Mouse (Mus musculus) kidney, embryonic 16.5 days (tissue): ENCODE measurements around the gene Ceacam16. TPM values are rescaled to one million over a fixed set of nuclear protein-coding genes. Genes with fewer than 3 reads are reported as not detected.

Experiments used
- ATAC-seq: fragments of 200-750 bp; cut with Nextera tagmentation; 2 replicates; pipeline ENCODE4 v1.8.0; 2017; ENCODE audit warnings: moderate TSS enrichment; ENCODE audit not compliant: low FRiP score, low TSS enrichment
- H3K27ac ChIP-seq: fragments of 300-500 bp; sonication (generic); 2 replicates; pipeline ENCODE4 v1.5.1; 2014; ENCODE audit warnings: low read length
- H3K27me3 ChIP-seq: fragments of 300-500 bp; sonication (generic); 2 replicates; pipeline ENCODE4 v1.6.1; 2014; ENCODE audit warnings: low read length, control low read depth, mixed read lengths; ENCODE audit not compliant: insufficient read depth
- H3K36me3 ChIP-seq: fragments of 300-500 bp; sonication (generic); 2 replicates; pipeline ENCODE4 v1.6.1; 2014; ENCODE audit warnings: low read length, control low read depth, mixed read lengths; ENCODE audit not compliant: insufficient read depth
- H3K4me1 ChIP-seq: fragments of 300-500 bp; sonication (generic); 2 replicates; pipeline ENCODE4 v1.6.1; 2014; ENCODE audit warnings: low read length, control low read depth, mixed read lengths; ENCODE audit not compliant: insufficient read depth
- H3K4me2 ChIP-seq: fragments of 300-500 bp; sonication (generic); replicated peaks from 2 replicates; pipeline ENCODE4 v1.6.1; 2014; ENCODE audit warnings: low read depth, low read length
- H3K4me3 ChIP-seq: fragments of 300-500 bp; sonication (generic); 2 replicates; pipeline ENCODE4 v1.5.1; 2014; ENCODE audit warnings: mild to moderate bottlenecking, low read length
- H3K9ac ChIP-seq: fragments of 300-500 bp; sonication (generic); replicated peaks from 2 replicates; pipeline ENCODE4 v1.6.1; 2014; ENCODE audit warnings: low read length
- H3K9me3 ChIP-seq: fragments of 300-500 bp; sonication (generic); 2 replicates; pipeline ENCODE4 v1.6.1; 2016; ENCODE audit warnings: low read length, control low read depth
- whole genome bisulfite sequencing: fragments of 180-500 bp; shearing (Covaris S2); extraction: QIAGEN DNeasy Blood & Tissue Kit; methylation state at CpG from one replicate; pipeline ENCODE4 v1.1.7; 2014; 5-methylcytosine and 5-hydroxymethylcytosine counted together
- polyA plus RNA-seq: library from polyadenylated mRNA; unstranded; fragments of >200 nt; fragmentation: Nextera tagmentation; extraction: Ambion mirVana; gene quantifications from 2 replicates; pipeline ENCODE4 v1.2.1, GENCODE M21; 2015

The Ceacam16 gene
- polyA plus RNA-seq, 1 experiment from 2014 or later: 0.15 TPM

DNA sequence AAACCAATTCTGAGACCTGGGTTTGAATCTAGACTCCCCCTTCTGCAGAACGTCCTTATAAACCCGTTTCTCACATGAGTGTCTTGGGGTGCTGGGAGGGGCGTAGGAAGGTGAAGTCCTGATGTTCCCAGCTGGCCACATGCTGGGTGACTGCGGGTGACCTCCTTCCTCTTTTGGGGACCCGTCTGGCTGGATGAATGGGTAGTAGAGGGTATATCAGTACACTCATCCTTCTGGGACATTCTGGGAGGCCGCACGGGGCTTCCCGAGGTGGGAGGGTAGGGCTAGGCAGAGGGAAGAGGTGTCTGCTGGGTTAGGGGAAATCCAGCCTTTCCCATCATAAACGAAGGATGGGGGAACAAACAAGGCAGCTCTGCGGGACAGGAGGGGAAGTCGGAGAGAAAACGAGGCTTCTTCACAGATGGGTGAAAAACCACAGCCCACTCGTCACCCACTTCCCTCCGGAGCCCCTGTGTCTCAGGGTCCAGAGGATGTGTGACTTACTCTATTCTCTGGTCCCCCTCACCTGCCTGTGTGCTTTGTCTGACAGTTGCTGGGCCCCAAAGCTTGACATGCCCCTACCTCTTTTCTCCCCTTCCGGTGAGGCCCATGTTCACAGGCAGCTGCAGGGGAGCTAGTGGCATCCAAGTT is 16.5 kb downstream of the Ceacam16 start:
- Histone ChIP-seq H3K27ac (no peak overlapping the region), H3K9me3 (no peaks in the 10 kb centered on the region), H3K4me1 (peaks cover 13% of the 10 kb centered on the region), H3K4me3 (no peak overlapping the region), H3K27me3 (peaks cover 11% of the 10 kb centered on the region), H3K36me3 (no peaks in the 10 kb centered on the region), H3K9ac (no peak overlapping the region), H3K4me2 (no peak overlapping the region)
- WGBS: 67% methylated on average over 15 of the region's 15 CpGs
- no peak for ATAC-seq

DNA sequence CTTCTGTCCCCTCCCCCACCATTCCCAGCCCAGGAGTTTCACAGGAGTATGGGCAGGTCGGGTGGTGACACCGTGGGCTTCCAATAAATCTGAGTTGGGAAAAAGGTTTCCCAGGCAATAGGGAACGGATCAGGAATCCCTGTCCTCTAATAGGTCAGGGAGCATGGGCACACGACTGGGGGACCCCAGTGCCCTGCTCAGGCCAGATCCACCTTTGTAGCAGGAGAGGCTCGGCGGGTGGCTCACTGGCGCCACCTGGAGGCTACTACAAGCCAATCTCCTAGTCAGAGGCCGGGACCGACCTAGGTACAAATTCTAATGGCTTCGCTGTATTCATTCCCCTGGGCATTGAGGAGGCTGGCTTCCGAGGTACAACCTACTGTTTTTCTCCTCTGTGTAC is 17.5 kb downstream of the Ceacam16 start:
- Histone ChIP-seq H3K4me1 (peaks cover 13% of the 10 kb centered on the region), H3K4me2 (no peak overlapping the region), H3K9me3 (no peaks in the 10 kb centered on the region), H3K27me3 (peaks cover 11% of the 10 kb centered on the region), H3K4me3 (no peak overlapping the region), H3K9ac (no peak overlapping the region), H3K36me3 (no peaks in the 10 kb centered on the region), H3K27ac (no peak overlapping the region)
- ATAC-seq: peak; percentile 75
- WGBS: 4% methylated on average over 11 of the region's 11 CpGs

DNA sequence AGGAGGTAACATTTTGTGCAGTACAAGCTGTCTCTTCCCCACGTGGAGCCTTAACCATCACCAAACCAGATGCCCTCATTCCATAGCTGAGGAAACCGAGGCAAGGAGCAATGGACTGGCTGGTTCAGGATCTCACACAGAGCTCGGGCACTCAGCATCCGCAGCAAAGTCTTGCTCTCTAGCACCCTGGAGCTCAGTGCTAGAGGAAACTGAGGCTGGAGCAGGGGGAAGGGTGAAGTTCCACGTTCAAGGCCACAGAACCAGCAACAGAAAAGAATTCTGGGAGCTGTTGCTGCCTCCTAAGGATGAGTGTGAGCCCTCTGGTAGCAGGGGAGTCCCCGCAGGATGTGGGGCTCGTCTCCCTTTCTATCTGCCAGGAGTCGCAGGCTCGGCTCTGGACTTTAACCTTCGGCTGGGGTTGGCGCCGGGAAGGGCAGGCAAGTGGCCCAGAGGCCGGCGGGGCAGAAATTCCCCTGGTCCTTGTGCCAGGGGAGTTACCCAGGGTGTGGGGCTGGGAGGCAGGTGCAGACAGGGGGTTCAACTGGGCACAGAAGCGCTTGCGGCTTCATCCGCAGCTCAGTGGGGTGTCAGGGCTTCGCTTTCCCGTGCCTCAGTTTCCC is 18.1 kb downstream of the Ceacam16 start:
- Histone ChIP-seq H3K4me1 (peaks cover 12% of the 10 kb centered on the region), H3K4me3 (no peak overlapping the region), H3K4me2 (no peak overlapping the region), H3K9ac (no peak overlapping the region), H3K27ac (no peak overlapping the region), H3K36me3 (no peaks in the 10 kb centered on the region), H3K9me3 (no peaks in the 10 kb centered on the region), H3K27me3 (peaks cover 9% of the 10 kb centered on the region)
- WGBS: 24% methylated on average over 19 of the region's 19 CpGs
- ATAC-seq: peak; percentile 43; the same call in 1 of the 2 replicates

DNA sequence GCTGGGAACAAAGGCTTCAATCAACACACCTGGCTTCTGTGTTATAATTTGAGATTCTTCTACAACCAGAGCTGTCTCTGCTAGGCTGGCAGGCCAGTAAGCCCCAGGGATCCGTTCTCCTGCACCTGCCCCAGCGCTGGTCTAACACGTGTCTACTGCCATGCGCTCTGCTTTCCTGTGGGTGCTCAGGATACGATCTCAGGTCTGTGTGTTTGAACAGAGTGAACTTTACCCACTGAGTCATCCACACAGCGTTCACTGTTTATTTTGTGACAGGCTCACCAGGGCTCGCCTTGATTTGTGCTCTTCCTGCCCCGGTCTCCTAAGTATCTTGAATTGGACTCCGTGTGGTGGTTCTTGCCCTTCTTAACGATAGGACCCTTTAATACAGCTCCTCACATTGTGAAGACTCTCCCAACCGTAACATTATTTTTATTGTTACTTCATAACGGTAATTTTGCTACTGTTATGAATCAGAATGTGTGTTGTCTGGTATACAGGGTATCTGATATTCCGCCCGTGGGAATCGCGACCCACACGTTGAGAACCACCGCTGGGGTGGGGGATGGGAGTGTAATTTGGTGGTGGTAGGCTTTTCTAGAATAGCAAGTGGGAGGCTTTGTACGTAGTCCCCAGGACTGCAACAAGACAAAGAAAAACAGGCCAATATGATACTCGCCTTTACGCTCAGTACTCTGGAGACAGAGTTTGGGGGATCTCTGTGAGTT is 19.2 kb downstream of the Ceacam16 start:
- no peak for ATAC-seq
- 76% methylated on average over 21 of the region's 21 CpGs for WGBS
- H3K9ac ChIP-seq: no peak overlapping the region
- H3K4me2 ChIP-seq: no peak overlapping the region
- no peaks in the 10 kb centered on the region for H3K9me3 ChIP-seq
- no peak overlapping the region for H3K27ac ChIP-seq
- peaks cover 8% of the 10 kb centered on the region for H3K27me3 ChIP-seq
- peaks cover 4% of the 10 kb centered on the region for H3K4me1 ChIP-seq
- no peak overlapping the region for H3K4me3 ChIP-seq
- no peaks in the 10 kb centered on the region for H3K36me3 ChIP-seq

DNA sequence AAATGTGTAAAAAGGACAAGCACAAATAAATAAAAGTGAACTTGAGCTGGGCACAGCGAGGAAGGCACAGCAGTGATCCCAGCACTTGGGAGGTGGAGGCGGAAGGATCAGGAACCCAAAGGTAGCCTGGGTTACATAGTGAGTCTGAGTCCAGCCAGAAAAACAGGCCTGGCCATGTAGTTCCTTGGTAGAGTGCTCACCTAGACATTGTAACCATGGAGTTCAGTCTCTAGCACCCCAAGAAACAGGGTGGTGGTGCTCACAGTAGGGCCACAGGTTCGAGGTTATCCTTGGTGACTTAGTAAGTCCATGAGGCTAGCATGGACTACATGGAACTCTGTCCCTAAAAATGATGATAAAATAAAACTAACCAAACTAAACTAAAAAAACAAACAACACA is 20.2 kb downstream of the Ceacam16 start:
- no peak overlapping the region for H3K4me3 ChIP-seq
- no peak overlapping the region for H3K27ac ChIP-seq
- no peak overlapping the region for H3K4me2 ChIP-seq
- ATAC-seq: no peak
- 81% methylated on average over 3 of the region's 3 CpGs for WGBS
- no peak overlapping the region for H3K9ac ChIP-seq
- H3K36me3 ChIP-seq: no peaks in the 10 kb centered on the region
- peaks cover 4% of the 10 kb centered on the region for H3K4me1 ChIP-seq
- H3K27me3 ChIP-seq: peaks cover 8% of the 10 kb centered on the region
- H3K9me3 ChIP-seq: no peaks in the 10 kb centered on the region

DNA sequence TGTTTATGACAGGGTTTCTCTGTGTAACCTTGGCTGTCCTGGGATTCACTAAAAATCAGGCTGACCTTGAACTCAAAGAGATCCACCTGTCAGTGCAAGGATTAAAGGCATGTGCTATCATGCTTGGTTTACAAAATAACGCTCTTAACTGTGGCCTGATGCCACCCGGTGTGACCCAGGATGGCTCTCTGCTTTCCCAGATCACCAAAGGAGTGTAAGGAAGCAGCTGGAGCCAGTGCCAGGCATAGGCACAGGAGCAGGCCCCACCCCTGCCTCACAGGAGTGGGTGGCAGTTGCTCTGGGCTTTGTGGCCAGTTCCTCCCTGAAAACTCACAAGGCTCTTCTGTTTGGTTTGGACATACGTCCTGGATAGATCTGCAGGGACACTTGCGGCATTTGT is 20.7 kb downstream of the Ceacam16 start:
- Histone ChIP-seq H3K36me3 (no peaks in the 10 kb centered on the region), H3K9me3 (no peaks in the 10 kb centered on the region), H3K4me2 (no peak overlapping the region), H3K9ac (no peak overlapping the region), H3K27me3 (peaks cover 8% of the 10 kb centered on the region), H3K27ac (no peak overlapping the region), H3K4me3 (no peak overlapping the region), H3K4me1 (peaks cover 4% of the 10 kb centered on the region)
- ATAC-seq: no peak
- WGBS: 79% methylated on average over 4 of the region's 4 CpGs

DNA sequence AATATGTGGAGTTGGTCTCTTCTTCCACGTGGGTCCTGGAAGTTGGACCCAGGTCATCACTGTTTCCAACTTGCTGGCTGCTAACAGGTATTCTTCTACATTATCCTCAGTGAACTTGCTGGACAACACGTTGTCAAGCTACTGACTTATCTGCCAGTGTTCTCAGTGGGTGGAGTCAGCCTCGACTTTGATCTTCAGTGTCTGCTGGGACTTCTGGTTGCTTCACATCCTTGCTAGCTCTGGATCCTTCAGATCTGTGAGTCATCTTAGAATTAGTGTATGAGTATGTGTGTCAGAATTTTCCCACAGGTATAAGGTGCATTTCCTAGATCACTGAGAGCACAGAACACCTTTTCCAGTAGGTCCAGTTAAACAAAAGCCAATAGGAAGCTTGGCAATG is 24.3 kb downstream of the Ceacam16 start:
- 71% methylated on average over 3 of the region's 3 CpGs for WGBS
- no peak for ATAC-seq
- no peak overlapping the region for H3K9ac ChIP-seq

DNA sequence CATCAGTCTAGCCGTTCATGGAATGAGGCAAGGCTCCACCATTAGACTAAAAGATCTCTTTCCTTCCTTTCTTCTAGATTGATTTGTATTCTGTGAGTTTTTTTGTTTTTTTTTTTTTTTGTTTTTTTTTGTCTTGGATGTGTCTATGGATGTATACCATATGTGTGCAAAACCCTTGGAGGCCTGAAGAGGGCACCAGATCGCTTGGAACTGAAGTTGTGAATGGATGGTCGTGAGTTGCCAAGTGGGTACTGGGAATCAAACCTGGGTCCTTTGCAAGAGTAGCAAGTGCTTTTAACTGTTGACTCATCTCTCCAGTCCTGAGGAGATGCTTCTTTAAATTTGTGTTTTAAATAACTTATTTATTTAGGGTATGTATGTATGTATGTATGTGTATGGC is 27.0 kb downstream of the Ceacam16 start:
- no peaks in the 10 kb centered on the region for H3K36me3 ChIP-seq
- ATAC-seq: no peak
- no peak overlapping the region for H3K9ac ChIP-seq
- no peak overlapping the region for H3K27ac ChIP-seq
- no peaks in the 10 kb centered on the region for H3K9me3 ChIP-seq
- no peaks in the 10 kb centered on the region for H3K27me3 ChIP-seq
- no peak overlapping the region for H3K4me2 ChIP-seq
- no peak overlapping the region for H3K4me3 ChIP-seq
- 0 out of 2 replicates have a peak, but pooled peaks cover 6% of the 10 kb centered on the region for H3K4me1 ChIP-seq
- 65% methylated on average over 3 of the region's 3 CpGs for WGBS

More for the DNA sequence above, 24.3 kb downstream of the Ceacam16 start:
- Histone ChIP-seq H3K36me3 (no peaks in the 10 kb centered on the region), H3K4me1 (no peaks in the 10 kb centered on the region), H3K9me3 (no peaks in the 10 kb centered on the region), H3K27ac (no peak overlapping the region), H3K27me3 (no peaks in the 10 kb centered on the region), H3K4me2 (no peak overlapping the region), H3K4me3 (no peak overlapping the region)

DNA sequence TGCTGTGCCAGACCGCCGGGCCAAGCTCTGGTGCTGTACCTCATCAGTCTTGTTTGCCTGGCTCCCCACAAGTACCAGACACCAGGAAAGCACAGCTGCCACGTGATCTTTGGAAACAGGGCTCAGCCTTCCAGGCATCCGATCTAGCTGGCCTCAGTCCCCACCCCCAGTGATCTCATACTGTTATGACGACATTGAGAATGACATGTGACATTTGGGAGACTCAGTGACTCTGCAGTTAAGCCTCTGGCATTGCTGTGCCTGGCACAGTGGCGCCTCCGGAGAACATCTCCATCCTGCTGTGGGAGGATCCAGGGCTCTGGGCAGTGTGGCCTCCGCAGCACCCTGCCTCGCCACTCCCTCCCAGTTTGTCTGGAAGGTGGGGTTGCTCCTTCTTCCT is 29.3 kb downstream of the Ceacam16 start:
- Histone ChIP-seq H3K36me3 (no peaks in the 10 kb centered on the region), H3K4me3 (no peak overlapping the region), H3K9ac (no peak overlapping the region), H3K4me1 (peaks cover 8% of the 10 kb centered on the region; the same call in 1 of the 2 replicates), H3K4me2 (no peak overlapping the region), H3K27me3 (no peaks in the 10 kb centered on the region), H3K27ac (no peak overlapping the region), H3K9me3 (no peaks in the 10 kb centered on the region)
- peak; percentile 25; the same call in 1 of the 2 replicates for ATAC-seq
- 50% methylated on average over 9 of the region's 9 CpGs for WGBS
